Mouse (Mus musculus): ENCODE results near the gene Crabp2.

Crabp2 gene

GRCm38 (mm10) chr3:87929341-87930077 lies 19.0 kb upstream of the Crabp2 start:
- no peak for DNase-seq

- peak; percentile 98 for DNase-seq
These were observed 18.2 kb upstream of the Crabp2 start, which contains the start of the genes Isg20l2 and Rrnad1 for GRCm38 (mm10) chr3:87930078-87930795. Isg20l2 (plus strand) TSS chr3:87930314. Rrnad1 (minus strand) TSS chr3:87930717.

GRCm38 (mm10) chr3:87934026-87934425 lies 14.4 kb upstream of the Crabp2 start:
- no peak for DNase-seq

GRCm38 (mm10) chr3:87934501-87934900 lies 14.0 kb upstream of the Crabp2 start:
- DNase-seq, result no peak

- no peak for DNase-seq
These were observed 13.3 kb upstream of the Crabp2 start for GRCm38 (mm10) chr3:87935201-87935600.

GRCm38 (mm10) chr3:87935776-87936175 lies 12.7 kb upstream of the Crabp2 start:
- DNase-seq, result peak; percentile 91

GRCm38 (mm10) chr3:87940611-87941010 lies 7.9 kb upstream of the Crabp2 start:
- DNase-seq, result no peak

GRCm38 (mm10) chr3:87942471-87942870 lies 6.0 kb upstream of the Crabp2 start:
- no peak for DNase-seq

- no peak for DNase-seq
These were observed 4.9 kb upstream of the Crabp2 start for GRCm38 (mm10) chr3:87943586-87943985.

- peak; percentile 48 for DNase-seq
These were observed 3.4 kb upstream of the Crabp2 start for GRCm38 (mm10) chr3:87944838-87945600.

- peak; percentile 68 for DNase-seq
These were observed 2.5 kb upstream of the Crabp2 start for GRCm38 (mm10) chr3:87945781-87946540.

GRCm38 (mm10) chr3:87946541-87946860 lies 2.0 kb upstream of the Crabp2 start:
- no peak for DNase-seq

GRCm38 (mm10) chr3:87947056-87947810 lies 1.2 kb upstream of the Crabp2 start:
- DNase-seq, result peak; percentile 73

- DNase-seq, result peak; percentile 94
These were observed 661 bp upstream of the Crabp2 start for GRCm38 (mm10) chr3:87947811-87948199.

- DNase-seq, result peak; percentile 76
These were observed 944 bp downstream of the Crabp2 start for GRCm38 (mm10) chr3:87949266-87949954.

- DNase-seq, result peak; percentile 75
These were observed 1.6 kb downstream of the Crabp2 start for GRCm38 (mm10) chr3:87949955-87950515.

- peak; percentile 25 for DNase-seq
These were observed 3.5 kb downstream of the Crabp2 start for GRCm38 (mm10) chr3:87951946-87952345.

GRCm38 (mm10) chr3:87952440-87952839 lies 4.0 kb downstream of the Crabp2 start:
- peak; percentile 69 for DNase-seq

GRCm38 (mm10) chr3:87958056-87958455 lies 9.6 kb downstream of the Crabp2 start:
- DNase-seq, result peak; percentile 55

- no peak for DNase-seq
These were observed 10.0 kb downstream of the Crabp2 start for GRCm38 (mm10) chr3:87958476-87958875.

- peak; percentile 66 for DNase-seq
These were observed 10.5 kb downstream of the Crabp2 start for GRCm38 (mm10) chr3:87958967-87959366.

All from embryo, embryonic 11 days (tissue).